Mouse (Mus musculus) embryonic stem cell, embryonic (primary cell): ENCODE results near the gene Riok1.

Experiments used
- CTCF ChIA-PET, 4 experiments: fragments of 300-600 bp in 2 of 4; fragments of 350-600 bp in 2 of 4; sonication (Branson Sonifier 250); formaldehyde crosslinking; loops; one replicate each; lab custom pipeline; 2022; ENCODE audit warnings: inconsistent platforms in 2 of 4; lab: Charles Lee
- POLR2A ChIA-PET, 4 experiments: fragments of 300-600 bp in 2 of 4; fragments of 350-600 bp in 2 of 4; sonication (Branson Sonifier 250); formaldehyde crosslinking; loops; one replicate each; lab custom pipeline; 2022; ENCODE audit warnings: antibody characterized with exemption in 4 of 4, inconsistent platforms in 1 of 4; lab: Charles Lee

Riok1 gene

GRCm38 (mm10) chr13:38036343-38037043 lies at the start of gene Riok1:
TSS of gene Riok1 (plus strand) at chr13:38036995.
- CTCF ChIA-PET = interaction anchor here in 2 of 4 experiments (0.6 to 0.7 kb wide), 2 partner anchors 58 to 119 kb away, joined by 3 read pairs; no protein-coding TSS in a partner anchor
- POLR2A ChIA-PET = interaction anchor here in 3 of 4 experiments (0.6 to 2.0 kb wide), 12 partner anchors 11 to 575 kb away, joined by 3 to 5 read pairs (median 3); partner anchors contain the start of gene Snrnp48 (in 1 of the 3)

- ChIA-PET CTCF (interaction anchor here in 1 of 4 experiments (1.7 kb wide), 1 partner anchor 20 kb away, joined by 4 read pairs; no protein-coding TSS in a partner anchor), POLR2A (interaction anchor here in 2 of 4 experiments (1.2 to 12.8 kb wide), 4 partner anchors 13 to 70 kb away, joined by 3 to 298 read pairs (median 4); no protein-coding TSS in a partner anchor)
Measured at GRCm38 (mm10) chr13:37989701-37990100, 47.1 kb upstream of the Riok1 start.

- ChIA-PET POLR2A (interaction anchor here in 3 of 4 experiments (0.5 to 12.8 kb wide), 21 partner anchors 10 to 559 kb away, joined by 3 to 298 read pairs (median 4); partner anchors contain the start of gene Snrnp48 (in 1 of the 3)), CTCF (interaction anchor here in 1 of 4 experiments (2.0 kb wide), 1 partner anchor 30 kb away, joined by 7 read pairs; no protein-coding TSS in a partner anchor)
Measured at GRCm38 (mm10) chr13:37992638-37993371, 44.0 kb upstream of the Riok1 start.

GRCm38 (mm10) chr13:37993376-37993703 lies 43.5 kb upstream of the Riok1 start:
- POLR2A ChIA-PET = interaction anchor here in 3 of 4 experiments (0.6 to 12.8 kb wide), 21 partner anchors 9 to 559 kb away, joined by 3 to 298 read pairs (median 4); partner anchors contain the start of gene Snrnp48 (in 1 of the 3)
- CTCF ChIA-PET = interaction anchor here in 1 of 4 experiments (2.0 kb wide), 1 partner anchor 31 kb away, joined by 7 read pairs; no protein-coding TSS in a partner anchor

GRCm38 (mm10) chr13:37993704-37994404 lies 42.9 kb upstream of the Riok1 start, which contains the start of gene Ssr1:
TSS of gene Ssr1 (minus strand) at chr13:37994217.
- ChIA-PET CTCF (interaction anchor here in 1 of 4 experiments (0.9 to 2.0 kb wide), 2 partner anchors 24 to 31 kb away, joined by 3 to 7 read pairs; no protein-coding TSS in a partner anchor), POLR2A (interaction anchor here in 3 of 4 experiments (0.5 to 12.8 kb wide), 30 partner anchors 8 to 560 kb away, joined by 3 to 298 read pairs (median 4); partner anchors contain the start of gene Snrnp48 (in 1 of the 3))

- ChIA-PET CTCF (interaction anchor here in 1 of 4 experiments (0.9 to 2.0 kb wide), 2 partner anchors 25 to 32 kb away, joined by 3 to 7 read pairs; no protein-coding TSS in a partner anchor), POLR2A (interaction anchor here in 3 of 4 experiments (0.5 to 12.8 kb wide), 18 partner anchors 8 to 558 kb away, joined by 3 to 298 read pairs (median 4); no protein-coding TSS in a partner anchor)
Measured at GRCm38 (mm10) chr13:37994405-37994749, 42.4 kb upstream of the Riok1 start.

GRCm38 (mm10) chr13:37999713-38000112 lies 37.1 kb upstream of the Riok1 start:
- CTCF ChIA-PET = no interaction called here
- POLR2A ChIA-PET = interaction anchor here in 1 of 4 experiments (0.9 kb wide), 1 partner anchor 38 kb away, joined by 3 read pairs; the partner anchor contains the start of genes Cage1 and Riok1

GRCm38 (mm10) chr13:38002461-38002860 lies 34.3 kb upstream of the Riok1 start:
- ChIA-PET POLR2A (interaction anchor here in 2 of 4 experiments (0.6 to 1.7 kb wide), 4 partner anchors 8 to 957 kb away, joined by 3 to 6 read pairs (median 4); partner anchors contain the start of gene Ssr1 (in 1 of the 2)), CTCF (interaction anchor here (0.5 to 1.9 kb wide), 8 partner anchors 20 to 233 kb away, joined by 3 to 5 read pairs (median 4); no protein-coding TSS in a partner anchor)

- ChIA-PET CTCF (interaction anchor here in 2 of 4 experiments (1.1 to 1.2 kb wide), 2 partner anchors 18 to 61 kb away, joined by 3 read pairs; no protein-coding TSS in a partner anchor), POLR2A (no interaction called here)
Measured at GRCm38 (mm10) chr13:38007972-38008371, 28.8 kb upstream of the Riok1 start.

GRCm38 (mm10) chr13:38009721-38010408 lies 26.9 kb upstream of the Riok1 start:
- ChIA-PET POLR2A (interaction anchor here in 1 of 4 experiments (1.5 to 1.6 kb wide), 2 partner anchors 8 to 13 kb away, joined by 5 read pairs; no protein-coding TSS in a partner anchor), CTCF (interaction anchor here in 2 of 4 experiments (1.1 to 1.2 kb wide), 2 partner anchors 16 kb away, joined by 4 read pairs; no protein-coding TSS in a partner anchor)

- ChIA-PET POLR2A (interaction anchor here in 1 of 4 experiments (1.5 to 1.6 kb wide), 2 partner anchors 9 to 13 kb away, joined by 5 read pairs; no protein-coding TSS in a partner anchor), CTCF (interaction anchor here in 2 of 4 experiments (1.1 to 1.2 kb wide), 2 partner anchors 15 kb away, joined by 4 read pairs; no protein-coding TSS in a partner anchor)
Measured at GRCm38 (mm10) chr13:38010444-38010910, 26.3 kb upstream of the Riok1 start.

- ChIA-PET POLR2A (interaction anchor here in 1 of 4 experiments (1.3 kb wide), 1 partner anchor 10 kb away, joined by 4 read pairs; no protein-coding TSS in a partner anchor), CTCF (interaction anchor here in 1 of 4 experiments (1.1 kb wide), 1 partner anchor 13 kb away, joined by 4 read pairs; no protein-coding TSS in a partner anchor)
Measured at GRCm38 (mm10) chr13:38012436-38012835, 24.4 kb upstream of the Riok1 start.

GRCm38 (mm10) chr13:38015591-38015990 lies 21.2 kb upstream of the Riok1 start:
- CTCF ChIA-PET = no interaction called here
- POLR2A ChIA-PET = no interaction called here

- ChIA-PET POLR2A (interaction anchor here in 1 of 4 experiments (1.0 kb wide), 1 partner anchor 18 kb away, joined by 3 read pairs; the partner anchor contains the start of genes Cage1 and Riok1), CTCF (no interaction called here)
Measured at GRCm38 (mm10) chr13:38018791-38019190, 18.0 kb upstream of the Riok1 start.

- ChIA-PET POLR2A (interaction anchor here in 2 of 4 experiments (0.6 to 1.0 kb wide), 3 partner anchors 10 to 57 kb away, joined by 3 to 4 read pairs (median 4); no protein-coding TSS in a partner anchor), CTCF (interaction anchor here (0.6 to 1.7 kb wide), 21 partner anchors 9 to 592 kb away, joined by 3 to 10 read pairs (median 4); no protein-coding TSS in a partner anchor)
Measured at GRCm38 (mm10) chr13:38025874-38026273, 10.9 kb upstream of the Riok1 start.
